Mouse (Mus musculus): ENCODE data around the gene 4930507D05Rik. TPM values are rescaled to one million over a fixed set of nuclear protein-coding genes. Genes with fewer than 3 reads are reported as not detected.

4930507D05Rik gene
- polyA plus RNA-seq (2015; fragmentation: Nextera tagmentation; extraction: Ambion mirVana): 0.48 and 0.57 TPM in 2 replicates

DNA sequence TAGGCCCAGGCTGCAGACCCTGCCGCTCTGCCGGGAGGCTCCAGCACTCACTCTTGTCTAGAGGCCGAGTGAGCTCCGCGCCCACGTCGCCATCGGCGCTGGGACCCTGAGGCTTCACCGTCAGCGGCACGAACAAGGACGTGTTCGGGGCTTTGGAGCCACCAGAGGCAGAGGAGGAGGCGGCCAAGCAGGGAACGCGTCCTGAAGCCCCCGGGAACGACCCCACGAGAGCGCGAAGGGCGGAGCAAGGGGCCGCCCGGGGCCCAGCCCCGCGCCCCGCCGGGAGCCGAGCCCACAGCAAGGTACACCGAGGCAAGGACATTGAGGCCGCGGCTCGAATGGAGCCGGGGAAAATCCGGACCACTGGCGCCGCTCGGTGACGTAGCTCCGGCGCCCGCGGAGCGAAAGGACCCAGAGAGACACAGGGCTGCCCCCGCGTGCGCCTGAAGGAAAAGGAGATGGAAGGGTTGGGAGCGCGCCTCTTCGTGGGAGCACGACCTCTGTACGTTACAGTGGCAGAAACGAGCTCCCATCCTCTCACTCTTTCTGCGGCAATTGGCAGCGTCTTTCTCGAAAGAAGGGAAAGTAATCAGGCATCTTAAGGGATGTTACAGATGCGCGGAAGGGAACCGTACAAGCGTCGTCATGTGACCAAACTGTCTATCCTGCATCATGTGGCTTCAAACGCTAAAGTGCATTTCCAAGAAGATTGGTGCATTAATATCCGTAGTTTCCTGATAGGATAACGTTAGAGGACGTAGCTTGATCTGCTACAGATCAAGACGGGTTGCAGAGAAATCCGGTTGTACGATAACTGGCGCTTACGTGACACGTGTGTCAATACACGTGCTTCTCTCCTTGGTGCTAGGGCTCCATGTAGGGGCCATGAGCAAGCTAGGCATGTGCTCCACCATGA is at the start of gene 4930507D05Rik, which contains the start of gene Supv3l1:
TSS of gene 4930507D05Rik (plus strand) at position 126 of the 916 bp plus-strand sequence.
TSS of gene Supv3l1 (minus strand) at position 375 of the 916 bp plus-strand sequence.
- Histone ChIP-seq H3K27me3 (no peaks in the 10 kb centered on the region), H3K9ac (peak within 1 kb of the TSS; percentile 99), H3K9me3 (replicated peaks) (no peaks in the 10 kb centered on the region), H3K36me3 (peaks cover 27% of the 10 kb centered on the region), H3K4me3 (peak within 1 kb of the TSS; percentile 92), H3K27ac (peak within 1 kb of the TSS; percentile 86), H3K4me1 (replicated peaks) (peaks cover 12% of the 10 kb centered on the region), H3K4me2 (peak within 1 kb of the TSS; percentile 63)
- ATAC-seq (replicated peaks; ENCODE audit: insufficient number of reproducible peaks, insufficient read depth, low FRiP score, low read depth): peak; percentile 80
- under 1% methylated on average over 73 of the region's 73 CpGs for WGBS

DNA sequence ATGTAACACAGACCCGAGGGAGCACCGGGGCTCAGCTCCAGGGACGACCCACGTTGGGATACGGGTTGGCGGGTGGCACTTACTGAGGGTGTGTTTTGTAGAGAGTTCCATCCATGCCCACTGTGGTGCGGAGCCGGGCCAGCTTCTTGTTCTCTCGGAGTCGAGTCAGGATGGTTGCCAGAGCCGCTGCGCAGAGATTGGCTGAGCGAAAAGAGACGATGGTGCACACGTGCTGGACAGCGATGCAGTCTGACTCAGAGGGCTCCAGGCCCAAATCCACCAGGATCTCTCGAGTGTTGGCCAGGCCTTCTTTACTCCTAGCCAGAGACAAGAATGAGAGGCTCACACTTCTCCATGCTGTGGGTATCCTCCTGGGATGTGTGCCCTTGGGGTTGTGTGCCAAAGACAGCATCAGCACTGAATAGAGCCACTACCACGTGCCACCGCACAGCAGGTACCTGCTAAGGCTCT is 47.6 kb upstream of the 4930507D05Rik start:
- Histone ChIP-seq H3K27me3 (peaks cover 14% of the 10 kb centered on the region; the same call in 1 of the 2 replicates), H3K36me3 (no peaks in the 10 kb centered on the region), H3K27ac (no peak overlapping the region), H3K4me3 (no peak overlapping the region), H3K9me3 (replicated peaks) (no peaks in the 10 kb centered on the region), H3K4me1 (replicated peaks) (no peaks in the 10 kb centered on the region), H3K9ac (no peak overlapping the region), H3K4me2 (no peak overlapping the region)
- 70% methylated on average over 19 of the region's 19 CpGs for WGBS
- ATAC-seq (replicated peaks; ENCODE audit: insufficient number of reproducible peaks, insufficient read depth, low FRiP score, low read depth): no peak

DNA sequence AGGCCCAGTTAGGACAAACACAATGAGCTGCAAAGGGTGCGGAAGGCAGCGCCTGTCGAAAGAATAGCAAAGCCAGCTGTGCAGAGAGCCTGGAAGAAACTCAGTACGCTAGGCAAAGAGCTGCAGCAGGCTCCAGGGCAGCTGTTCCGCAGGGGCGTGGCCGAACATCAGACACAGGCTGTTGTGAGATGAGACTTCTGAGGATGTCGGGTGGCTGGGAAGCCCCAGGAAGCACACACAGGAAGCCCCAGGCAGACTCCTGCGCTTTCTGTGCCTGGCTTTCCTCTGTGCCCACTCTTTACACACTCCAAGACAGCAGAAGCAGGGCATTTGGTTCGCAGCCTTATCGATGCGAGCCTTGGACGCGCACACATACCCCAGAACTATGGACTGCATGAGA is 44.4 kb upstream of the 4930507D05Rik start:
- peaks cover 25% of the 10 kb centered on the region for H3K27me3 ChIP-seq
- no peak overlapping the region for H3K9ac ChIP-seq
- H3K4me1 ChIP-seq (replicated peaks): no peaks in the 10 kb centered on the region
- H3K4me3 ChIP-seq: no peak overlapping the region
- no peaks in the 10 kb centered on the region for H3K9me3 ChIP-seq (replicated peaks)
- peak overlapping the region; percentile 22 for H3K4me2 ChIP-seq
- 48% methylated on average over 14 of the region's 14 CpGs for WGBS
- no peak overlapping the region for H3K27ac ChIP-seq
- ATAC-seq (replicated peaks; ENCODE audit: insufficient number of reproducible peaks, insufficient read depth, low FRiP score, low read depth): no peak
- no peaks in the 10 kb centered on the region for H3K36me3 ChIP-seq

DNA sequence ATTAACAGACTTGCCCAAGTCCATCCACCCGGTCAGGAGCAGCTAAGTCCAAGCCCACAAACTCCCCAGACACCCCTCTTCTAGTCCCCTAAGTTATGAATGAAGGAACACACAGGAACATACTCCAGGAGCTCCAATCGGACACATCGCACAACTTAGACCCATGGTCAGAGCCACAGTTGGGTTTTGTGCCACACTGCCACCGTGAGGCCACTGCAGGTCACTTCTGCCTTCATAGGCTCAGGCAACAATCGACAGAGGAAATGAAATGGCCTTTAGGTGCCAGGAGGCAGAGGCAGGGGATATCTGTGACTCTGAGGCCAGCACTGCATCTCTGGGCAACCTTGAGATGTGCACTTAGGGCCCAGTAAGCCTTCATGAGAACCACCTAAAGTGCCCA is 38.3 kb upstream of the 4930507D05Rik start:
- 6% methylated on average over 5 of the region's 5 CpGs for WGBS
- Histone ChIP-seq H3K27ac (no peak overlapping the region), H3K9ac (no peak overlapping the region), H3K27me3 (peaks cover 22% of the 10 kb centered on the region), H3K36me3 (no peaks in the 10 kb centered on the region), H3K4me1 (replicated peaks) (peaks cover 13% of the 10 kb centered on the region), H3K4me3 (no peak overlapping the region), H3K9me3 (replicated peaks) (no peaks in the 10 kb centered on the region), H3K4me2 (no peak overlapping the region)
- ATAC-seq (replicated peaks; ENCODE audit: insufficient number of reproducible peaks, insufficient read depth, low FRiP score, low read depth): 0 out of 2 replicates have a peak, but pooled peaks have one; percentile 29

DNA sequence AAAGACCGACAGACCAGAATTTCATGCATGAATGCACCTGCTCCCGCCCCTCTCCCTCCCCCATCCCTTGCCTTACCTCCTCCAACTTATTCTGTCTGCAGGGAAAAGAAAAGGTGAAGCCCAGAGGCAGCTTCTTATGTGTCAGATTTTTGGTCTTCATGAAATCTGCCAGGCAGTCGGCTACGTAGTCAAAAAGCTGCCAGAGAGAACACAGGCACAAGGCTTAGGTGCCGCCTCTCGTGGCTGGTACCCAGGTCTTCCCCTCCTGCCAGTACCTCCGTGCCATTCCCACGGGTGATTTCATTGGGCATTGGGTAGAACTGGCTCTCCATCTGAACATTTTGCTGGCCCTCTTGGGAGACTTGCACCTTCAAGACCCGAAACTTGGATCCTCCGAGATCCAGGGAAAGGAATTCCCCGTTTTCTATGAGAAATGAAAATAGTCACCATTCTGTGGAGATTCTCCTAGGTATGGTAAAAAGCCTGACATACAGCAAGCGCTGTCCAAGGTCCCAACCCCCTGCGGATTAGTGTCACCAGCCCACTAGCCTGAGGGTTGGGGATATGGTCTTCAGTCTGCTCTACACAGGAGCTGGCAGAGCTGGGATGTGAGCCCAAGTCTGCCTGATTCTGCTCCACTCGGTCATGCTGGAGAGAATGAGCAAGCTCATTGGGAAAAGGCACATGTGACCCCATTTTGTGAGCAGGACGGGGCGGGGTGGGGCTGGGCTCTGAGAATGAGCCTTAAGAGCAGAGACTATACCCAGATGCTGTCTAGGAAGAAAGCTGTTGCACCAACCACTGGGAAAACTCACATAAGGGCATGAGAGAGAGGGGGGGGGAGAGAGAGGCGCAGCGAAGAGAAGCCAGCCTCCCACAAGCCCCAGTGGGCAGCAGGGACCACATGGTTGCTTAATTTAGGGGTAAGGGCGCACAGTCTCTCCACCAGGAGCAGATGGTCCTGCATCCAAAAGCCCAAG is 37.6 kb upstream of the 4930507D05Rik start:
- Histone ChIP-seq H3K9ac (no peak overlapping the region), H3K4me1 (replicated peaks) (peaks cover 13% of the 10 kb centered on the region), H3K4me2 (no peak overlapping the region), H3K27me3 (peaks cover 16% of the 10 kb centered on the region), H3K4me3 (no peak overlapping the region), H3K27ac (no peak overlapping the region), H3K36me3 (no peaks in the 10 kb centered on the region), H3K9me3 (replicated peaks) (no peaks in the 10 kb centered on the region)
- ATAC-seq (replicated peaks; ENCODE audit: insufficient number of reproducible peaks, insufficient read depth, low FRiP score, low read depth): no peak
- 63% methylated on average over 19 of the region's 19 CpGs for WGBS

DNA sequence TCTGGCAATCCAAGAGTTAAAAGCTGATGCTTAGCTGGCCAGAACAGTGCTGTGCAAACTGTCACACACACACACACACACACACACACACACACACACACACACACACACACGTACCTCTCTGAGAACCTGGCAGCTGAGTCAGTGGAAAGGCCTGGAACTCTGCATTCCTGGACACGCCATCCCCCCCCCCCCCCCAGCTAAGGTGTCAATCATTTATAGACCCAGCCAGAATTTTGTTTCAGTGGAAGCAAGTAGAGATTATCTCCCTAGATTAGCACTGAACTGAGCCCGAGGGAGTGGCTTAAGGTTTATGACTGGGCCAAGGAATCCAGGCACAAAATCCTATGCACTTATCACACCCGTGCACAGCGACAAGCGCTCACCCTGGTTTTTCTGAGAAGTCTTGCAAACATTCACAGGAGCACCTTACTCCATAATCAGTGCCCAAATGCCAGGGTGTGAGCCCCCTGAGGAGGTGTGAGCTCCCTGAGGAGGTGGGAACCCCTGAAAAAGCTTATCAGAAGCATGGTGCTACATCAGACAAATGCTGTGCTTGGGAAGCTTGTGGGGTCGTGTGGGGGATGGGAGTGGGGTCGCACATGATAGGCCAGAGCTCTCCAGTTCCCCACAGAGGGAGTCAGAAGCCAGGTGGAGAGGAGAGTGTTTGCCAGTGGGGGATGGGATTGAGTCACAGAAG is 36.2 kb upstream of the 4930507D05Rik start:
- no peak for ATAC-seq (replicated peaks; ENCODE audit: insufficient number of reproducible peaks, insufficient read depth, low FRiP score, low read depth)
- WGBS: 5% methylated on average over 8 of the region's 8 CpGs

DNA sequence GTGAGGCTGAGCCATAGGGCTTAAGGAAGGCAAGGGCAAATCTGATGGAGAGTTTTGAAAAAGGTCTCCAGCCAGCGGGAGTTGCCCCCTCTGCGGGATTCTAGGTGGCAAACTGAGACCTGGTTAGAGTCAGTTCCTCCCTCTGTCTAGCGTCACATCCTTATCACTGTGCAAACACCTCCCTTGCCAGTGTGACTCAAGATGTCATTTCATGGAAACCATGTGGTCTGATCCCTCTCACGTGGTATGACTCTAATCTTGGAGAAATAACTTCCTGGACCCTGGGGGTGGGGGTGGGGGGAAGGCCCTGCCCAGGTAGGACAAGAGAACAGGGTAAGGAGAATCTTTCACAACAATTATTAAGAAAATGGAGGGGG is 35.7 kb upstream of the 4930507D05Rik start:
- WGBS: 9% methylated on average over 4 of the region's 4 CpGs
- peaks cover 13% of the 10 kb centered on the region for H3K4me1 ChIP-seq (replicated peaks)
- H3K9ac ChIP-seq: no peak overlapping the region
- no peak overlapping the region for H3K27ac ChIP-seq
- no peak overlapping the region for H3K4me3 ChIP-seq
- H3K4me2 ChIP-seq: no peak overlapping the region
- no peaks in the 10 kb centered on the region for H3K9me3 ChIP-seq (replicated peaks)
- no peaks in the 10 kb centered on the region for H3K36me3 ChIP-seq
- H3K27me3 ChIP-seq: peaks cover 5% of the 10 kb centered on the region; the same call in 1 of the 2 replicates
- no peak; the same call in 1 of the 2 replicates for ATAC-seq (replicated peaks; ENCODE audit: insufficient number of reproducible peaks, insufficient read depth, low FRiP score, low read depth)

More for the DNA sequence above, 36.2 kb upstream of the 4930507D05Rik start:
- Histone ChIP-seq H3K4me2 (no peak overlapping the region), H3K4me3 (no peak overlapping the region), H3K27me3 (peaks cover 5% of the 10 kb centered on the region; the same call in 1 of the 2 replicates), H3K36me3 (no peaks in the 10 kb centered on the region), H3K4me1 (replicated peaks) (peaks cover 13% of the 10 kb centered on the region), H3K27ac (peak overlapping the region; percentile 42; the same call in 1 of the 2 replicates), H3K9ac (no peak overlapping the region), H3K9me3 (replicated peaks) (no peaks in the 10 kb centered on the region)

DNA sequence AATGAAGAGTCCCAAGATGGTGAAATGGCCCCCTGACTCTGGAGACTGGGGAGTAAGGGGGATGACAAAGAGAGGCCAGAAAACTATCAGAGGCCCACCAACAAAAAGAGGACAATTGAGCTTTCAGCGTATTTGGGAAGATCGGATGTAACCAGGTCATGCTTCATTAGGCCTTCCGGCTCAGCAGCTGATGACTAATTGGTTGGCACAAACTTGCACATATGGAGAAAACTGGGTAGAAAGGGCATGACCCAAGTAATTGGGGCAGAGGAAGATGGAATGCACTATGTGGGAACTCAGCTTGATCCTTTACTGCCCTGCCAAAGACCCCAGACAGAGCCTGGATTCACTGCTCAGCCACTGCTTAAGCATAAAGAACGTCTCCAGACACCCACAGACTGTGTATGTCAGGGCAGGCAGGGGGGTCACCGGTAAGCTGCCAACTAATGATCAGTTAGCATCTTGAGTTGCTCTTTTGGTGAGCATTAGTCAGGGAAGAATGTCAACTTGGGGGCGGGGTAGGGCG is 30.4 kb upstream of the 4930507D05Rik start:
- H3K4me1 ChIP-seq (replicated peaks): peaks cover 9% of the 10 kb centered on the region

DNA sequence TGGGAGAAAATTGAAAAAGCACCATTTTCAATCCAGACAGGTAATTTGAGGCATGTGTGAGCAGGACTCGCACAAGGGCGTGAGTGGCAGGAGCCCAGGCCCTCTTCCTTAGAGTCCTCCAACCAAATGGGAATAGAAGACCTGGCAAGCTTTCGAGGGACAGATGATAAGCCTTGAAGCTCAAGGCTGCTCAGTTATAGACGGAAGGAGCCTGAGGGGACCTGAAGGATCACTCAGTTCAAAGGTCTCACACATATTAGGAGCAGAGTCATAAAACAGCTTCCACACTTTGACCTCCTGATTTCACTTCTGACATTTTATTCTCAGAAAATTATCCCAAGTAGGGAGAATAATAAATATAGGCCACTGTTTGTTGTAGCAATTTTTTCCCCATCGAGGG is 29.9 kb upstream of the 4930507D05Rik start:
- Histone ChIP-seq H3K27me3 (no peaks in the 10 kb centered on the region), H3K9ac (no peak overlapping the region), H3K4me1 (replicated peaks) (peaks cover 9% of the 10 kb centered on the region), H3K9me3 (replicated peaks) (no peaks in the 10 kb centered on the region), H3K36me3 (no peaks in the 10 kb centered on the region), H3K4me3 (no peak overlapping the region), H3K27ac (no peak overlapping the region), H3K4me2 (no peak overlapping the region)
- no peak for ATAC-seq (replicated peaks; ENCODE audit: insufficient number of reproducible peaks, insufficient read depth, low FRiP score, low read depth)
- 80% methylated on average over 5 of the region's 5 CpGs for WGBS

More for the DNA sequence above, 30.4 kb upstream of the 4930507D05Rik start:
- ATAC-seq (replicated peaks; ENCODE audit: insufficient number of reproducible peaks, insufficient read depth, low FRiP score, low read depth): no peak
- Histone ChIP-seq H3K27ac (no peak overlapping the region), H3K9ac (no peak overlapping the region), H3K9me3 (replicated peaks) (no peaks in the 10 kb centered on the region), H3K27me3 (no peaks in the 10 kb centered on the region), H3K36me3 (no peaks in the 10 kb centered on the region), H3K4me3 (no peak overlapping the region), H3K4me2 (no peak overlapping the region)
- 85% methylated on average over 7 of the region's 7 CpGs for WGBS

DNA sequence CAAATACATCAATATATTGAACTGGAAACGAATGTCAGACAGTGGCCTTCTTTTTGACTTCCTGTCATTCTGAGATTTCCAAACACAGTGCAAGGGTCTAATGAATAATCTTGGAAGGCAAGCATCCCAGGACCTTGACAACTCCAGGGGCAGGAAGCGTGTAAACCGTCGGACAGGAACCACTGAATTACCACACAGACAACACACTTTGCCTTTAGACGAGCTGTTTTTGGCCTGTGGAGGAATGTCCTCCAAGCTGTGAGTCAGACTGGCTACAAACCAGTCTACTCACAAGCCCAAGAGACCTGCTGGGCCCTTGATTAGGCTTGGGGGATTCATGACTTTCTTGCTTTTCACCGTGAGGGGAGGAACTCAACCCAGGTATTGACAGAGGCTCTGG is 28.9 kb upstream of the 4930507D05Rik start:
- H3K4me1 ChIP-seq (replicated peaks): peaks cover 11% of the 10 kb centered on the region
- H3K4me3 ChIP-seq: no peak overlapping the region
- H3K4me2 ChIP-seq: no peak overlapping the region
- H3K36me3 ChIP-seq: no peaks in the 10 kb centered on the region
- ATAC-seq (replicated peaks; ENCODE audit: insufficient number of reproducible peaks, insufficient read depth, low FRiP score, low read depth): no peak
- H3K9me3 ChIP-seq (replicated peaks): no peaks in the 10 kb centered on the region
- H3K27me3 ChIP-seq: no peaks in the 10 kb centered on the region
- 54% methylated on average over 6 of the region's 6 CpGs for WGBS
- no peak overlapping the region for H3K27ac ChIP-seq
- H3K9ac ChIP-seq: no peak overlapping the region
